Mouse (Mus musculus) myocyte (in vitro differentiated cells): ENCODE results near the gene Ptbp1. TPM values are rescaled to one million over a fixed set of nuclear protein-coding genes. Genes with fewer than 3 reads are reported as not detected.
"Not testable (repeated sequence)": the region's sequence is repeated elsewhere in the genome, so short reads cannot be mapped to it uniquely, and the experiment has no call there.

Source experiments
- H3K27me3 ChIP-seq: one replicate; pipeline ENCODE4 v1.6.1; 2011; ENCODE audit not compliant: control insufficient read depth, insufficient read depth, insufficient read length
- H3K36me3 ChIP-seq: one replicate; pipeline ENCODE4 v1.6.1; 2011; ENCODE audit not compliant: control insufficient read depth, insufficient read depth
- H3K4me2 ChIP-seq: one replicate; pipeline ENCODE4 v1.6.1; 2011; ENCODE audit warnings: low read depth, control low read depth
- H3K4me3 ChIP-seq: one replicate; pipeline ENCODE4 v1.5.1; 2011; ENCODE audit warnings: mild to moderate bottlenecking, control low read depth, moderate library complexity
- H3K79me2 ChIP-seq: one replicate; pipeline ENCODE4 v1.6.1; 2011; ENCODE audit not compliant: control insufficient read depth, insufficient read depth
- H3ac ChIP-seq: one replicate; pipeline ENCODE4 v1.6.1; 2011; ENCODE audit not compliant: control insufficient read depth, insufficient read length
- CEBPB ChIP-seq: IDR thresholded peaks from 2 replicates; pipeline ENCODE4 v1.6.1; 2011; ENCODE audit warnings: mild to moderate bottlenecking, moderate library complexity; ENCODE audit not compliant: poor library complexity, insufficient read depth, severe bottlenecking
- E2F4 ChIP-seq: IDR thresholded peaks from one replicate; pipeline ENCODE4 v1.6.1; 2011; ENCODE audit warnings: mild to moderate bottlenecking, control low read depth, moderate library complexity; ENCODE audit not compliant: insufficient read depth
- MAX ChIP-seq: IDR thresholded peaks from one replicate; pipeline ENCODE4 v1.6.1; 2011; ENCODE audit warnings: low read depth, mild to moderate bottlenecking, control low read depth
- MYOD1 ChIP-seq, 3 experiments: IDR thresholded peaks; one replicate each; pipeline ENCODE4 v1.6.1; 2011; ENCODE audit warnings: control low read depth in 2 of 3, low read depth in 2 of 3, mild to moderate bottlenecking in 2 of 3, moderate library complexity in 1 of 3; ENCODE audit not compliant: insufficient read length in 2 of 3, control insufficient read depth in 1 of 3
- MYOG ChIP-seq, 3 experiments: IDR thresholded peaks; one replicate each; pipeline ENCODE4 v1.6.1; 2011; ENCODE audit warnings: control low read depth in 2 of 3, low read depth in 2 of 3, mild to moderate bottlenecking in 2 of 3; ENCODE audit not compliant: insufficient read length in 2 of 3, control insufficient read depth in 1 of 3, insufficient read depth in 1 of 3
- POLR2A ChIP-seq: IDR thresholded peaks from one replicate; pipeline ENCODE4 v1.6.1; 2011; ENCODE audit warnings: low read depth, mild to moderate bottlenecking, control low read depth, moderate library complexity; ENCODE audit not compliant: insufficient read length
- POLR2AphosphoS2 ChIP-seq: IDR thresholded peaks from one replicate; pipeline ENCODE4 v1.6.1; 2011; ENCODE audit warnings: low read depth, control low read depth; ENCODE audit not compliant: insufficient read length
- REST ChIP-seq: IDR thresholded peaks from one replicate; pipeline ENCODE4 v1.6.1; 2011; ENCODE audit warnings: mild to moderate bottlenecking, control low read depth, moderate library complexity; ENCODE audit not compliant: insufficient read depth, insufficient read length
- SRF ChIP-seq: IDR thresholded peaks from one replicate; pipeline ENCODE4 v1.6.1; 2011; ENCODE audit warnings: low read depth; ENCODE audit not compliant: control insufficient read depth, insufficient read length
- TCF12 ChIP-seq: IDR thresholded peaks from one replicate; pipeline ENCODE4 v1.6.1; 2011; ENCODE audit warnings: mild to moderate bottlenecking, control low read depth; ENCODE audit not compliant: poor library complexity, insufficient read depth, severe bottlenecking
- TCF3 ChIP-seq: IDR thresholded peaks from one replicate; pipeline ENCODE4 v1.6.1; 2011; ENCODE audit warnings: low read depth, control low read depth; ENCODE audit not compliant: insufficient read length
- USF1 ChIP-seq: IDR thresholded peaks from one replicate; pipeline ENCODE4 v1.6.1; 2011; ENCODE audit warnings: low read depth, mild to moderate bottlenecking, control low read depth, moderate library complexity
- polyA plus RNA-seq: library from polyadenylated mRNA; unstranded; fragments of >200 nt; fragmentation: generic; extraction: Trizol; gene quantifications from one replicate; pipeline ENCODE4 v1.2.1, GENCODE M21; 2012; ENCODE audit warnings: missing spikeins

Ptbp1 gene
- polyA plus RNA-seq, 1 experiment, result 158 TPM

DNA sequence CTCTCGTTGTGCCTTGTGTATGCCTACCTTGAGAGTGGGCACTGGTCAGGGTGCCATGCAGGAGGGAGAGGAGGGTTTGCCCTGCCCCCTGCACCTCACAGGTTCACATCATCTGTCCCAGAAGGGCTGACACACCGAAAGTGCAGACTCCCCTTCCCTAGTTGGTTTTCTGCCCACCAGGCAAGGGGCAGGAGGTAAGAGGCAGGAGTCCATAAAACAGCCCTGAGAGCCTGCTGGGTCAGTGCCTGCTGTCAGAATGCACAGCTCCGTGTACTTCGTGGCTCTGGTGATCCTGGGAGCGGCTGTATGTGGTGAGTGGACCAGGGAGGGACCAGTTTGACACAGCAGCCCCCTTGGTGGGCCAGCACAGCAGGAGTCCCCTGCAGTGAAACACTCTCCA is 36.4 kb downstream of the Ptbp1 start, which contains the start of gene Cfd:
Gene Cfd (plus strand): TSS at position 184 of the 400 bp plus-strand sequence.
- Histone ChIP-seq H3K36me3 (no peaks in the 10 kb centered on the region), H3K27me3 (peaks cover 19% of the 10 kb centered on the region), H3K79me2 (no peaks in the 10 kb centered on the region), H3K4me2 (no peak within 1 kb of the TSS), H3K4me3 (no peak within 1 kb of the TSS), H3ac (no peak within 1 kb of the TSS)
- TF ChIP-seq CEBPB (no peak), TCF12 (no peak), E2F4 (no peak), USF1 (no peak), REST (no peak)

DNA sequence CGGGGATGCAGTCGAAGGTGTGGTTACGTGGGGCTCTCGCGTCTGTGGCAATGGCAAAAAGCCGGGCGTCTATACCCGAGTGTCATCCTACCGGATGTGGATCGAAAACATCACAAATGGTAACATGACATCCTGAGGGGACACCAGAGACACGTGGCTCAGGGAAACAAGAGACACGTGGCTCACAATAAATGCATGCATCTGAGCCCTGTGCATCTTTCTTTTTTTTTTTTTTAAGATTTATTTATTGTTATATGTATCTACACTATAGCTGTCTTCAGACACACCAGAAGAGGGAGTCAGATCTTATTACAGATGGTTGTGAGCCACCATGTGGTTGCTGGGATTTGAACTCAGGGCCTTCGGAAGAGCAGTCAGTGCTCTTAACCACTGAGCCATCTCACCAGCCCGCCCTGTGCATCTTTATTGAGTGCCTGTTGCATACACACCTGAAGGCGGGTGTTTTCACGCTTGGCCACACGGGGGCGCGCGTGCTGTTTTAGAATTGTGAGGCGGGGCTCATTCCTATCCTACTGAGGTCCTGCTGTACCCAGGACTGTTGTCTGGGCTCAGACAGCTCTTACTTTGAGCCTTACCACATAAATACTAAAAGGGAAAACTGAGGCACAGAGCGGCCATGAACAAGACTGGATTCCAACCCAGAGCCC is 38.4 kb downstream of the Ptbp1 start:
- H3ac ChIP-seq, H3K4me3 ChIP-seq, H3K36me3 ChIP-seq, H3K4me2 ChIP-seq, H3K79me2 ChIP-seq: not testable (repeated sequence)
- peaks cover 16% of the 10 kb centered on the region for H3K27me3 ChIP-seq

DNA sequence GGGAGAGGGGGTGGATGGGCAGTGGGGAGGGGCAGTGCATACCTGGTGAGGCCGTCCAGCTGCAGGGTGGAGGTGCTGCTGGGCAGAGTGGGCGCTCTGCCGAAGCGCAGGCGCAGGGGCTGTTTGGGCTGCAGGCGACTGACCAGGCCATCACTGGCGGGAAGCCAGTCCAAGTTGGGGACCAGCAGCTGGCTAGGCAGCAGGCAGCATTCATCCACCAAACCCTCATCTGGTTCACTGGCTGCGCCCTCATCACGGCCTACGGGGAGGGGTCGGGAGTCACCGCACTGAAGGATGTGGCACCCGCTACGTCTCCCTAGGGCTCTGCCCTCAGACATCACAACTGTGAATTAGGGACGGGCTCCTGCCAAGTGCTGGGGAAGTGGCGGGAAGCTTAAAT is 42.1 kb downstream of the Ptbp1 start:
- Histone ChIP-seq H3K79me2 (no peaks in the 10 kb centered on the region), H3K4me2 (no peak overlapping the region), H3K27me3 (no peaks in the 10 kb centered on the region), H3ac (no peak overlapping the region), H3K36me3 (no peaks in the 10 kb centered on the region), H3K4me3 (no peak overlapping the region)
- TF ChIP-seq MYOG (IDR thresholded peaks at IDR 0.05; ENCODE audit: control insufficient read depth in 1 of 3, insufficient read depth in 1 of 3, insufficient read length in 2 of 3, low read depth in 2 of 3) (no peak), TCF3 (no peak), SRF (no peak), MAX (no peak), CEBPB (no peak), POLR2AphosphoS2 (no peak), E2F4 (no peak), USF1 (no peak), MYOD1 (IDR thresholded peaks at IDR 0.05; ENCODE audit: control insufficient read depth in 1 of 3, insufficient read length in 2 of 3, low read depth in 2 of 3) (no peak), REST (no peak), POLR2A (no peak), TCF12 (no peak)

GRCm38 (mm10) chr10:79896814-79897213 is 42.6 kb downstream of the Ptbp1 start:
- no peaks in the 10 kb centered on the region for H3K79me2 ChIP-seq
- H3K4me3 ChIP-seq, result no peak overlapping the region
- H3K36me3 ChIP-seq, result no peaks in the 10 kb centered on the region
- no peak overlapping the region for H3K4me2 ChIP-seq
- H3K27me3 ChIP-seq, result no peaks in the 10 kb centered on the region
- TF ChIP-seq MYOG (IDR thresholded peaks at IDR 0.05; ENCODE audit: control insufficient read depth in 1 of 3, insufficient read depth in 1 of 3, insufficient read length in 2 of 3, low read depth in 2 of 3), result peak in 2 of 3 experiments; percentile 72 to 76
- peak; percentile 16 for TF ChIP-seq TCF3
- peak in 2 of 3 experiments; percentile 39 to 62 for TF ChIP-seq MYOD1 (IDR thresholded peaks at IDR 0.05; ENCODE audit: control insufficient read depth in 1 of 3, insufficient read length in 2 of 3, low read depth in 2 of 3)
- no peak for TF ChIP-seq CEBPB
- H3ac ChIP-seq, result no peak overlapping the region

- H3K4me2 ChIP-seq, result no peak overlapping the region
- H3K36me3 ChIP-seq, result no peaks in the 10 kb centered on the region
- H3K4me3 ChIP-seq, result no peak overlapping the region
- H3K27me3 ChIP-seq, result no peaks in the 10 kb centered on the region
- no peaks in the 10 kb centered on the region for H3K79me2 ChIP-seq
- no peak overlapping the region for H3ac ChIP-seq
- TF ChIP-seq CEBPB (no peak), TCF3 (no peak), MYOG (IDR thresholded peaks at IDR 0.05; ENCODE audit: control insufficient read depth in 1 of 3, insufficient read depth in 1 of 3, insufficient read length in 2 of 3, low read depth in 2 of 3) (peak in 1 of 3 experiments; percentile 13), TCF12 (no peak), USF1 (no peak)
Observed at GRCm38 (mm10) chr10:79897316-79898245, 43.4 kb downstream of the Ptbp1 start.
